Mouse (Mus musculus): Measurements from ENCODE around the gene Gpr37l1.
"Not testable (repeated sequence)": the region's sequence is repeated elsewhere in the genome, so short reads cannot be mapped to it uniquely, and the experiment has no call there.

Gene Gpr37l1

DNA sequence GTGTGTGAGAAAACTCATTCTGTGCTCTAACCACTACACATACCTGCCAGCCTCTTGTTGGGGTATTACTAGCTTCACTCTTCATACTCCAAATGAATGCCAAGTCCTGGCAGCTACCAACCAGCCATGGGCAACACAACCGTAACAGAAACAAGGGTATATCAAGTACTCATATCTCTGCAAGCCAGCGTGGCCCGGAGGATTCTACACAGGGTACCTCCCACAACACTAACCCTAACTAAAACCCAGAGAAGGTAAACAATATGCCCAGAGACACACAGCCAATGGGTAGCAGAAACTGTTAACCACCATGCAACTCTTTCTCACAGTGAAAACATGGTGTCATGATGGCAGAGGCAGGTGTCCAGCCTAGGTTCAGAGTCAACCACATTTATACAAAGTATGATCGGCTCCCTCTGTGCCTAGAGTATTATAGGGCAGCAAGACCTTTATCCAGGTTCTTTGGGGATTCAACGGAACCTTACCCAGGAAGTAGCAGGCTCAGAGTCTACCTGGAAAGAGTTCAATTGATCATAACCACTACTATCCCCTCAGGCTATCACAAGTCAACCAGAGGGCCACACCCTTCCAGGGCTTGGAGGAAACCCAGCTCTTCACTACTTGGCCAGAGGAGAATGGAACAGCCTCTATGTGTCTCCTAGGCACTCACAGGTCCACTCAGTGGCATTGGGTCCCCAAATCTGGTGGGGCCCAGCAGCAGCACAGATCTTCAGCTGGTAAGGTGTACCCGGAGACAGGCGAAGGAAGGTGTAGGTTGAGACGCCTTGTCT lies 42.7 kb downstream of the Gpr37l1 start:
- no peak for ATAC-seq (ENCODE audit: low TSS enrichment)

DNA sequence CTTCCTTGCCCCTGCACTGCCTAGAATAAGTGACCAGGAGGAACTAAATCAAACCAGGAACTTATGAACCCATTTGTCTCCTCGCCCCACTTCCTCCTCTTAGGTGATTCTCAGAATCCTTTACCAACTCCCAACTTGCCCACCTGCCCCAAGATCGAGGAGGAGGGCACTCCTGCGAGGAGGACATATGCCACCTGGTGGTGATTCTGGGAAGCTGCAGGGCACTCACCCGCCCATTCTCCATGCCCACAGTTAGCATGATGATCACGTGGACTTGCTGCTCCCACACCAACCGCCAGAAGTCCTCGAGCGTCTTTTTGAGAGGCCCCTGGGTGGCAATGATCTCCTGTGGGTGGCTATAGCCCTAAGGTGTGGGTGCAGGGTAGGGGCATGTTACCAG lies 54.8 kb downstream of the Gpr37l1 start:
- ATAC-seq (ENCODE audit: low TSS enrichment): peak; percentile 85

DNA sequence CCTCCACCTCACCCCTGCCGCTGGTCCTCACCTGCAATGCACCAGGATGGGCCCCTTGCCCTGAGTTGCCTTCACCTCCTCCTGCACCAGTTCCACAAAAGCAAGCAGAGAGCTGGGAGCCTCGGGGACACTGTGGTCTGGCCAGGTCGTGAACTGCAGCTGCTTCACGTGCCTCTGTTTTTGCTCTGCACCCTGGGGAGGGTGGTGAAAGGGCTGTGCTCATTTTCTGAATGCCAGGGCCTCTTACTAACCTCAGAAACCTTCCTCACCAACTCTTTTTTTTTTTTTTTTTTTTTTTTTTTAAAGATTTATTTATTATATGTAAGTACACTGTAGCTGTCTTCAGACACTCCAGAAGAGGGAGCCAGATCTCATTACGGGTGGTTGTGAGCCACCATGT lies 56.2 kb downstream of the Gpr37l1 start:
- ATAC-seq (ENCODE audit: low TSS enrichment): not testable (repeated sequence)

Data from frontal cortex, adult (tissue).